Comparison of ENCODE assay signal across 8 mouse cellular contexts in the genomic region with DNA sequence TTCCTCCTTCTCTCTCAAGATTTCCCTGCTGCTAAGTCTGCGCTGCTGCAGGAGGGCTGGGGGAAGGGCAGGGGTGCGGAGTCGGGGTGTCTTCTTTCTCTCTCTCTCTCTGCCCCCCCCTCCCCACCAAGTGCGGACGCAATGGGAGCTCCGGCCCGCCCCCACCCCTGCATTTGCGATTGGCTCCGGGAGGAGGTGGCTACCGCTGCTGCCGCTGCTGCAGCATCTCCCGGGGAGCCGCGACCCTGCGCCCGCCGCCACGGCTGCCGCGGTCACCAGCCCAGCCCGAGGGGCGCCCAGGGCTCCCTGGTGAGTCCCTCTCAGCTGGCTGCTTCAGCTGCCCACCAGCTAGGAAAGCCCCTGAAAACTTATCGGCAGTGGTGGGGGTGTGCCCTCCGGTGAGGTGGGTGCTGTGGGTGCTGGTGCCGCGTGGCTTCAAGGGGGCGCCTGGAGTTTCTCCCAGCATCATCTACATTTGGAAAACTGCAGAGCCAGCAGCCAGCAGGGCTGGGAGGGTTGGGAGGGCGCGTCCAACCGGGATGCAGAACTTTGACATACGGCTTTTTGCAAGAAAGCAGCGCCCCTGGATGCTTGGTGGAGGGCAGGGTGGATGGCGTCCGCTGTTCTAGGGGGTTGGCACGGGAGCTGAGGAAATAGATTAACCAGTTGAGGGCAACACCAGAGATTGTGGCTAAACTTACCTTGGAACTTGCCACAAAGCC. TPM values are rescaled to one million over a fixed set of nuclear protein-coding genes. Genes with fewer than 3 reads are reported as not detected.
DNase-seq lines count a peak whose midpoint lies in the region; ATAC-seq lines count a peak whose summit lies in the region.

No protein-coding gene starts in this region.

- no peak overlapping the region for H3K9ac ChIP-seq in kidney, embryonic 16.5 days (replicated peaks; ENCODE audit: low read length)
- H3K9ac ChIP-seq in hindbrain, embryonic 16.5 days (ENCODE audit: low read depth, low read length) = peak overlapping the region; percentile 63
- H3K9ac ChIP-seq in neural tube, embryonic 12.5 days = peak overlapping the region; percentile 53

- WGBS in kidney, embryonic 16.5 days = 1% methylated on average over 22 of the region's 35 CpGs
- WGBS in hindbrain, embryonic 16.5 days = under 1% methylated on average over 35 of the region's 35 CpGs
- 0% methylated on average over 33 of the region's 35 CpGs for WGBS in neural tube, embryonic 12.5 days

- H3K4me2 ChIP-seq in kidney, embryonic 16.5 days (replicated peaks; ENCODE audit: low read depth, low read length) = peak overlapping the region; percentile 58
- H3K4me2 ChIP-seq in hindbrain, embryonic 16.5 days (ENCODE audit: low read length) = peak overlapping the region; percentile 87
- peak overlapping the region; percentile 85 for H3K4me2 ChIP-seq in neural tube, embryonic 12.5 days (replicated peaks)

- DNase-seq in kidney, postnatal 25 days = no peak
- peak; percentile 58 for DNase-seq in embryo, embryonic 9.5 days (ENCODE audit: extremely low spot score)

- H3K27ac ChIP-seq in kidney, embryonic 16.5 days (ENCODE audit: low read length) = no peak overlapping the region
- H3K27ac ChIP-seq in hindbrain, embryonic 16.5 days (ENCODE audit: low read depth, low read length) = no peak overlapping the region; the same call in 1 of the 2 replicates
- H3K27ac ChIP-seq in neural tube, embryonic 12.5 days = no peak overlapping the region

- H3K4me3 ChIP-seq in kidney, embryonic 16.5 days (ENCODE audit: low read length) = peak overlapping the region; percentile 39
- H3K4me3 ChIP-seq in hindbrain, embryonic 16.5 days (ENCODE audit: low read length) = peak overlapping the region; percentile 52
- H3K4me3 ChIP-seq in neural tube, embryonic 12.5 days = peak overlapping the region; percentile 44

- H3K36me3 ChIP-seq in kidney, embryonic 16.5 days (ENCODE audit: insufficient read depth, low read length) = no peaks in the 10 kb centered on the region
- H3K36me3 ChIP-seq in hindbrain, embryonic 16.5 days (ENCODE audit: control insufficient read depth, insufficient read depth, low read length) = no peaks in the 10 kb centered on the region
- no peaks in the 10 kb centered on the region for H3K36me3 ChIP-seq in neural tube, embryonic 12.5 days

- peaks cover 4% of the 10 kb centered on the region; the same call in 1 of the 2 replicates for H3K4me1 ChIP-seq in kidney, embryonic 16.5 days (ENCODE audit: insufficient read depth, low read length)
- H3K4me1 ChIP-seq in hindbrain, embryonic 16.5 days (ENCODE audit: control insufficient read depth, insufficient read depth, low read depth, low read length) = peaks cover 12% of the 10 kb centered on the region
- peaks cover 19% of the 10 kb centered on the region for H3K4me1 ChIP-seq in neural tube, embryonic 12.5 days

- H3K27me3 ChIP-seq in kidney, embryonic 16.5 days (ENCODE audit: insufficient read depth, low read length) = peaks cover 50% of the 10 kb centered on the region
- peaks cover 15% of the 10 kb centered on the region for H3K27me3 ChIP-seq in hindbrain, embryonic 16.5 days (replicated peaks; ENCODE audit: control insufficient read depth, insufficient read depth, low read length)
- H3K27me3 ChIP-seq in neural tube, embryonic 12.5 days (replicated peaks) = peaks cover 47% of the 10 kb centered on the region

- H3K9me3 ChIP-seq in kidney, embryonic 16.5 days (ENCODE audit: low read length) = no peaks in the 10 kb centered on the region
- no peaks in the 10 kb centered on the region for H3K9me3 ChIP-seq in hindbrain, embryonic 16.5 days (ENCODE audit: control insufficient read depth, low read length)
- H3K9me3 ChIP-seq in neural tube, embryonic 12.5 days = no peaks in the 10 kb centered on the region

- ATAC-seq in kidney, embryonic 16.5 days (ENCODE audit: low FRiP score, low TSS enrichment) = no peak
- ATAC-seq in hindbrain, embryonic 16.5 days = peak; percentile 18; the same call in 1 of the 2 replicates
- ATAC-seq in neural tube, embryonic 12.5 days (ENCODE audit: low FRiP score, low read depth) = peak; percentile 59
- ATAC-seq in erythroblast, adult 5-6 weeks (replicated peaks; ENCODE audit: low FRiP score, poor library complexity, severe bottlenecking) = no peak
- no peak for ATAC-seq in cerebellum, adult (ENCODE audit: insufficient number of reproducible peaks, low FRiP score, low TSS enrichment)
- ATAC-seq in frontal cortex, adult (ENCODE audit: low TSS enrichment) = no peak

RNA-seq across cellular contexts. Expression of a gene that starts 51.6 kb away (rescaled TPM):
- polyA plus RNA-seq in kidney, embryonic 16.5 days (2015; fragmentation: Nextera tagmentation; extraction: Ambion mirVana) = 3.9 and 4.6 TPM in 2 replicates
- not detected in 2 replicates for polyA plus RNA-seq in hindbrain, embryonic 16.5 days (2015; fragmentation: Nextera tagmentation; extraction: Ambion mirVana)
- polyA plus RNA-seq in neural tube, embryonic 12.5 days (2016; fragmentation: Nextera tagmentation; extraction: Ambion mirVana) = 0.08 TPM in 1 of 2 replicates, not detected in the other
- total RNA-seq in erythroblast, adult 5-6 weeks (2015; ENCODE audit: low replicate concordance) = not detected in 2 replicates
- not detected in 2 replicates for total RNA-seq in erythroblast, adult 5-6 weeks (2017; ENCODE audit: low replicate concordance)

Comparison
In these comparisons a context has a peak if more than half of its experiments do, and no peak if none do; other contexts are left out.
1. ATAC-seq: peak in hindbrain, embryonic 16.5 days (single experiment) and neural tube, embryonic 12.5 days (single experiment); none in kidney, embryonic 16.5 days (single experiment), erythroblast, adult 5-6 weeks (single experiment), cerebellum, adult (single experiment) and frontal cortex, adult (single experiment).
2. Peak in every context shown above with its lines, with median percentiles within 50 percentile points of each other: H3K4me2 ChIP-seq and H3K4me3 ChIP-seq.